Mouse (Mus musculus) midbrain, embryonic 13.5 days (tissue): ENCODE measurements around the gene Gm49425. TPM values are rescaled to one million over a fixed set of nuclear protein-coding genes. Genes with fewer than 3 reads are reported as not detected.
"Not testable (repeated sequence)": the region's sequence is repeated elsewhere in the genome, so short reads cannot be mapped to it uniquely, and the experiment has no call there.

ENCODE experiments used
- ATAC-seq: fragments of 200-750 bp; cut with Nextera tagmentation; 2 replicates; pipeline ENCODE4 v1.8.0; 2017; ENCODE audit warnings: mild to moderate bottlenecking, moderate TSS enrichment, moderate library complexity
- H3K27ac ChIP-seq: fragments of 300-500 bp; sonication (generic); 2 replicates; pipeline ENCODE4 v1.5.1; 2015; ENCODE audit warnings: inconsistent platforms, mild to moderate bottlenecking, moderate library complexity
- H3K27me3 ChIP-seq: fragments of 300-500 bp; sonication (generic); 2 replicates; pipeline ENCODE4 v1.6.1; 2015; ENCODE audit warnings: mild to moderate bottlenecking, inconsistent platforms
- H3K36me3 ChIP-seq: fragments of 300-500 bp; sonication (generic); 2 replicates; pipeline ENCODE4 v1.6.1; 2015; ENCODE audit warnings: mild to moderate bottlenecking, inconsistent platforms
- H3K4me1 ChIP-seq: fragments of 300-500 bp; sonication (generic); replicated peaks from 2 replicates; pipeline ENCODE4 v1.6.1; 2015; ENCODE audit warnings: inconsistent platforms
- H3K4me2 ChIP-seq: fragments of 300-500 bp; sonication (generic); replicated peaks from 2 replicates; pipeline ENCODE4 v1.6.1; 2015; ENCODE audit warnings: moderate library complexity, mild to moderate bottlenecking, inconsistent platforms
- H3K4me3 ChIP-seq: fragments of 300-500 bp; sonication (generic); replicated peaks from 2 replicates; pipeline ENCODE4 v1.5.1; 2015; ENCODE audit warnings: mild to moderate bottlenecking, inconsistent platforms
- H3K9ac ChIP-seq: fragments of 300-500 bp; sonication (generic); replicated peaks from 2 replicates; pipeline ENCODE4 v1.6.1; 2015; ENCODE audit warnings: mild to moderate bottlenecking, inconsistent platforms
- H3K9me3 ChIP-seq: fragments of 300-500 bp; sonication (generic); 2 replicates; pipeline ENCODE4 v1.6.1; 2016; ENCODE audit warnings: mild to moderate bottlenecking, inconsistent platforms
- WGBS: fragments of 180-500 bp; shearing (Covaris S2); methylation state at CpG from one replicate; pipeline ENCODE4 v1.1.7; 2015; 5-methylcytosine and 5-hydroxymethylcytosine counted together
- polyA plus RNA-seq: library from polyadenylated mRNA; unstranded; fragments of >200 nt; fragmentation: Nextera tagmentation; extraction: Ambion mirVana; gene quantifications from 2 replicates; pipeline ENCODE4 v1.2.1, GENCODE M21; 2015

Gene Gm49425
- polyA plus RNA-seq = not detected in 2 replicates

DNA sequence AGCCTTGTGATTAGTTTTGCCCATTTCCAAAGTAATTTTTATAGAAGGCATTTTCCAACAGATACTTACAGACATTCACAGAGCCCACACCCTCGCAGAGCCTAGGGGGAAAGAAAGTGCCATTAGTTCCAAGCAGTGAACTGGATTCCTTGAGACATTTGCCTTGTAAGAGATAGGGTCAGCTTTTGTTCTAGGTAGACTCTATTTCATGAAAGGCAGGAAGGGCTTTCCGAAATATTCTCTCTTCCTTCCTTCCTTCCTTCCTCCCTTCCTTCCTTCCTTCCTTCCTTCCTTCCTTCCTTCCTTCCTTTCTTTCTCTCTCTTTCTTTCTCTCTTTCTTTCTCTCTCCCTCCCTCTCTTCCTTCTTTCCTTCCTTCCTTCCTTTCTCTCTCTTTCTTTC is at the start of gene Gm49425:
Gm49425 (minus strand) TSS at position 101 of the 400 bp plus-strand sequence.
- not testable (repeated sequence) for H3K4me3 ChIP-seq, H3K27me3 ChIP-seq, H3K9me3 ChIP-seq, H3K4me2 ChIP-seq, H3K36me3 ChIP-seq, ATAC-seq, H3K4me1 ChIP-seq, H3K9ac ChIP-seq, H3K27ac ChIP-seq
- 78% methylated on average over 2 of the region's 2 CpGs for WGBS

DNA sequence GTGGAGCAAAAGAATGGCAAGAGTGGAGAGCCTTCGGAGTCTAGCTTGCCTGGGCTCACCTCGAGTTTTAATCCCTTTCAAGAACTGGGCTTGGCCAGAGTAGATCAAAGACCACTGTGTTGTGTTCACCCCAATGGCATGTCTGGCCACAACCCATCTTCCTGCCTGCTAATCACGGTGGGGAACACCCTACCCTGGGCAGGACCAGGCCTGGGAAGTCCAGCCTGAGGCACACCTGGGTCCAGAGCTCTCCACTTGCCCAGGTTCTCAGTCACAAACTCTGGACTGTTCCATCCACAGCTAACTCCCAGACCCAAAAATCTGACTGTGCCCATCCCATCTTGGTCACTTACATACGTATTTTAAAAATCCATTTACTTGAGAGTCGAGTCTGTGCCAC is 45.8 kb upstream of the Gm49425 start, which contains the start of gene Krt90:
Krt90 (minus strand) TSS at position 101 of the 400 bp plus-strand sequence.
- ATAC-seq = no peak

DNA sequence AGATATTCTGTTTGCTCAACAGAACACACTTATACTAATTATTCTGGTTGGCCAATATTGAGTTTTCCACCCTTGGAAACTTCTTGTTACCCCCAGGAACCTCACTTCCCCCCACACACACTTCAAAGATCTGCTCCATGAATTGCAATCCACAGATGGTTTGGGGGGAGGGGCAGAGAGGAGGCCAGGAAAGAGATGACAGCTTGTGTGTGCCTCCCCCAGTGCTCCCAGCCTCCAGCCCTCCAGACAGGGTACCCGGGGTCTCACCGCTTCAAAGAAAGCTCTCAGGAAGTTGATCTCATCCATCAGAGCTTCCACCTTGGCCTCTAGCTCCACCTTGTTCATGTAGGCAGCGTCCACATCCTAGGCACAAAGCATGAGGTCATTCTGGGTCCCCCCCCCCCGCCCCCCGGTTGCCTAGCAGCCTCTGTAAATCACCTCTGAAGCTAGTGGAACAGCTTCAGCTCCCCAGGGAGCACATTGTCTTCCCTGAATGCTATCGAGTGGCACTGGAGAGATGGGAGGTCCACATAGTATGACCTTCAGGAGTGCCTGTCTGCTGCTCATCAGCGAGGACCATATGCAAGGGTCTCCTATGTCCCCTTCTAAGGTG is 41.1 kb upstream of the Gm49425 start:
- H3K4me2 ChIP-seq = no peak overlapping the region
- ATAC-seq = no peak
- no peak overlapping the region for H3K4me3 ChIP-seq
- H3K27me3 ChIP-seq = peaks cover 7% of the 10 kb centered on the region; the same call in 1 of the 2 replicates
- no peaks in the 10 kb centered on the region for H3K9me3 ChIP-seq
- H3K27ac ChIP-seq = no peak overlapping the region
- peaks cover 13% of the 10 kb centered on the region for H3K4me1 ChIP-seq
- no peak overlapping the region for H3K9ac ChIP-seq
- WGBS = 7% methylated on average over 7 of the region's 7 CpGs
- H3K36me3 ChIP-seq = no peaks in the 10 kb centered on the region

More for the DNA sequence above, 45.8 kb upstream of the Gm49425 start, which contains the start of gene Krt90:
- H3K36me3 ChIP-seq = no peaks in the 10 kb centered on the region
- H3K27me3 ChIP-seq = no peaks in the 10 kb centered on the region
- H3K4me3 ChIP-seq = no peak within 1 kb of the TSS
- 58% methylated on average over 5 of the region's 5 CpGs for WGBS
- H3K27ac ChIP-seq = no peak within 1 kb of the TSS
- no peak within 1 kb of the TSS for H3K9ac ChIP-seq
- no peaks in the 10 kb centered on the region for H3K9me3 ChIP-seq
- H3K4me2 ChIP-seq = no peak within 1 kb of the TSS
- peaks cover 8% of the 10 kb centered on the region for H3K4me1 ChIP-seq

DNA sequence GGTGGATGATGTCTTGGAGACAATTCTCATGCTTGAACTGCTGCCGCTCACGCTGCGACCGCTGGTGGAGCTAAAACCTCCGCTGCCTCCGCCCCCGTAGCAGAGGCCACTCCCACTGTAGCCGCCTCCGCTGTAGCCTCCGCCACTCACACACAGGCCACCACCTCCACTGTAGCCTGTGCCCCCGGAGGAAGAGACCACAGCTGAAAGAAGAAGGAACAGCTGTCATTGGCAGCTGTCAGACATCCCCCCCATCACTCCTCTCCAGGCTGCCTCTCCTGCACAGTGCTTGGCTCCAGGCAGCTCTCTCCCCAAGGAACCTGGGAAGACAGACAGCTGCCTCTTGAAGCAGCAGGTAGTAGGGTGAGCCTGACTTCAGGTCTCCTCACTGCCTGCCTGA is 36.1 kb upstream of the Gm49425 start:
- peaks cover 16% of the 10 kb centered on the region for H3K4me1 ChIP-seq
- peak overlapping the region; percentile 42 for H3K4me2 ChIP-seq
- WGBS = under 1% methylated on average over 11 of the region's 11 CpGs
- H3K36me3 ChIP-seq = no peaks in the 10 kb centered on the region
- no peaks in the 10 kb centered on the region for H3K9me3 ChIP-seq
- peak overlapping the region; percentile 40; the same call in 1 of the 2 replicates for H3K9ac ChIP-seq
- peak; percentile 84 for ATAC-seq
- no peak overlapping the region for H3K27ac ChIP-seq
- H3K27me3 ChIP-seq = peaks cover 11% of the 10 kb centered on the region; the same call in 1 of the 2 replicates
- H3K4me3 ChIP-seq = peak overlapping the region; percentile 6; the same call in 1 of the 2 replicates

DNA sequence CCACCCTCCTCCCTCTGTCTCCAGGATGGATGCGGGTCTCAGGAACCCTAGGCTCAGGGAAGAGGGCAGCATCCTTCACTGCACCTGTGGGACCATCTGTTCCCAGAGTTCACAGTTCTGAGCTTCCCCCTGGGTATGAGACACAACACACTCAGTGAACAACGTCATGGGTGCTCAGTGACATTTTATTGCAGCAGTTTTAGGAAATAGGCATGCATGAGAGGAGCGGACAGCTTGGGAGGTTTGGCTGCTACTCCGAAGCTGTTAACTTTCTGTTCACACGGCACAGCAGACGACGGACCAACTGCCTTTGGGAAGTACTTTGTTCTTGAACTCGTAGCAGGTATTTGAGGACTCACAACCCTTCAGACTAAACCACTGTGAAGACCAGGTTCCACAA is 35.1 kb upstream of the Gm49425 start:
- Histone ChIP-seq H3K4me3 (no peak overlapping the region), H3K36me3 (no peaks in the 10 kb centered on the region), H3K9me3 (no peaks in the 10 kb centered on the region), H3K27ac (no peak overlapping the region), H3K4me2 (no peak overlapping the region), H3K4me1 (peaks cover 10% of the 10 kb centered on the region), H3K27me3 (peaks cover 11% of the 10 kb centered on the region; the same call in 1 of the 2 replicates), H3K9ac (no peak overlapping the region)
- no peak for ATAC-seq
- 87% methylated on average over 8 of the region's 8 CpGs for WGBS

DNA sequence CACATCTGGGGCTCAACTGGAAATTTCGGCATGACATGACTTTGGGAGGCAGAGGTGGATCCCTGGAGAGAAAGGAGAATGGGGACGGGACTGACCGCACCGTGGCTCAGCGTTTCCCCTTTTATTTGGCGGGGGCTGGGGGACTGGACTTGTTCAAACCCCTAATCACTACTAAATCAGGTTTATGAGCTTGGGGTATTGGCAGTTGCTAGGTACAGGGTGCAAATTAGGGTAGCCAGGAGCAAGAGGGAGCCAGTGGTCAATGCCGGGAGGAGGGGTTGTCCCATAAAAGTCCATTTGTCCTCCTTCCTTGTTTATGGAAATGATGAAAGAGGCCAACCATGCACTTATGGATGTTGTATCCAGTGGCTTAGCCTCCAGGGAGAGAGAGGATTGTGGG is 33.5 kb upstream of the Gm49425 start, which contains the start of gene Krt82:
Krt82 (minus strand) TSS at position 101 of the 400 bp plus-strand sequence.
- Histone ChIP-seq H3K4me1 (peaks cover 10% of the 10 kb centered on the region), H3K36me3 (no peaks in the 10 kb centered on the region), H3K9me3 (no peaks in the 10 kb centered on the region), H3K9ac (no peak within 1 kb of the TSS), H3K4me3 (no peak within 1 kb of the TSS), H3K27ac (no peak within 1 kb of the TSS), H3K27me3 (peaks cover 11% of the 10 kb centered on the region; the same call in 1 of the 2 replicates), H3K4me2 (no peak within 1 kb of the TSS)
- WGBS = 80% methylated on average over 7 of the region's 7 CpGs
- ATAC-seq = no peak

DNA sequence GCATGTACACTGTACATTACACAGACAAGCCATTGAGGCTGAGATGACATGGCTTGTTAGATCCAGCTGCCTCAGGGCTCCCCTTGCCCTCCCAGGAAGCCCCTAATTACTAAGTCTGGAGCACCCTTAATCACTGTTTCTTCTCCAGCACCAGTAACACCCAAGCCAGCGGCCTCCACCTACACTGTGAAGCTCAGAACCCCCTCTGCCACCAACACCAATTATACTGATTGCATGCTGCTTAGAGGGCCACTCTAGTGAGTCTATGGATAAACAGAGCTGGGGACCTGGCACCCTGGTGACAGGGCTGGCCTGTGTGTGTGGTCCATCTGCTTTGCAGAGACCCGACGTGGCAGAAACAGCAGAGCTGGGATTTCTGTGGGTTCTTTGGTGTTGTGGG is 27.4 kb upstream of the Gm49425 start:
- Histone ChIP-seq H3K9me3 (no peaks in the 10 kb centered on the region), H3K36me3 (no peaks in the 10 kb centered on the region), H3K27me3 (no peaks in the 10 kb centered on the region), H3K9ac (no peak overlapping the region), H3K4me3 (no peak overlapping the region), H3K27ac (no peak overlapping the region), H3K4me1 (no peaks in the 10 kb centered on the region), H3K4me2 (no peak overlapping the region)
- ATAC-seq = no peak
- WGBS = 62% methylated on average over 3 of the region's 3 CpGs

DNA sequence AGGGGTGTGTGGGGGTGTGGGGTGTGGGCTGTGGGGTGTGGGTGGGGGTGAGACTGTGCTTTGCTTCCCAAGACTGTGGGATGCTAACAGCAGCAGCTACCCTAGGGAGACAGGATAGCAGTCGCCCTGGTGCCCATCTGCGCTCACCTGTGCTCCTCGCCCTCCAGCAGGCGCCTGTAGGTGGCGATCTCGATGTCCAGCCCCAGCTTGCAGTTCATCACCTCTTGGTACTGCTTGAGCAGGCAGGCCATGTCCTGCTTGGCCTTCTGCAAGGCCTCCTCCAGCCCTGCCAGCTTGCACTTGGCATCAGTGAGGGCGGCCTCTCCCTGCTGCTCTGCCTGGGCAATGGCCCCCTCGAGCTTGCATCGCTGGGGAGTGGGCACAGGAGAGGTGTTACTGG is 25.5 kb upstream of the Gm49425 start:
- H3K4me1 ChIP-seq = no peaks in the 10 kb centered on the region
- no peaks in the 10 kb centered on the region for H3K27me3 ChIP-seq
- WGBS = 68% methylated on average over 9 of the region's 9 CpGs
- H3K4me2 ChIP-seq = no peak overlapping the region
- H3K36me3 ChIP-seq = no peaks in the 10 kb centered on the region
- no peak for ATAC-seq
- no peak overlapping the region for H3K9ac ChIP-seq
- H3K27ac ChIP-seq = no peak overlapping the region
- H3K9me3 ChIP-seq = no peaks in the 10 kb centered on the region
- no peak overlapping the region for H3K4me3 ChIP-seq

DNA sequence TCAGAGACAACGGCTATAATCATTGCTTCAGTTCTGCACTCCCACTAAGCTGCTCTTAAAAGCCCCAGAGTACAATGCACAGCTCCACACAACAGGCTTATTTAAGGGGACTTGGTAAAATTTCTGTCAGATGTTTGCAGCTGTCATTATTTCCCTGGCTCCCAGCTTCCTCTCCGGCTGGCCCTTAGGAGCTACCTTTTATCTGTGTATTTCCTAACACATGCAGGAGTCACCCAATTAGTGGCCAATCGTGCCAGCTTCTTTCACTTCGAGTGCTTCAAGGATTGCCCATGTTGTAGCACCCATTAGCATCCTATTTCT is 21.5 kb upstream of the Gm49425 start:
- Histone ChIP-seq H3K27me3 (no peaks in the 10 kb centered on the region), H3K4me1 (0 out of 2 replicates have a peak, but pooled peaks cover 5% of the 10 kb centered on the region), H3K27ac (no peak overlapping the region), H3K4me2 (no peak overlapping the region), H3K36me3 (no peaks in the 10 kb centered on the region), H3K9me3 (no peaks in the 10 kb centered on the region), H3K9ac (no peak overlapping the region), H3K4me3 (no peak overlapping the region)
- ATAC-seq = no peak
- 68% methylated on average over 4 of the region's 4 CpGs for WGBS

DNA sequence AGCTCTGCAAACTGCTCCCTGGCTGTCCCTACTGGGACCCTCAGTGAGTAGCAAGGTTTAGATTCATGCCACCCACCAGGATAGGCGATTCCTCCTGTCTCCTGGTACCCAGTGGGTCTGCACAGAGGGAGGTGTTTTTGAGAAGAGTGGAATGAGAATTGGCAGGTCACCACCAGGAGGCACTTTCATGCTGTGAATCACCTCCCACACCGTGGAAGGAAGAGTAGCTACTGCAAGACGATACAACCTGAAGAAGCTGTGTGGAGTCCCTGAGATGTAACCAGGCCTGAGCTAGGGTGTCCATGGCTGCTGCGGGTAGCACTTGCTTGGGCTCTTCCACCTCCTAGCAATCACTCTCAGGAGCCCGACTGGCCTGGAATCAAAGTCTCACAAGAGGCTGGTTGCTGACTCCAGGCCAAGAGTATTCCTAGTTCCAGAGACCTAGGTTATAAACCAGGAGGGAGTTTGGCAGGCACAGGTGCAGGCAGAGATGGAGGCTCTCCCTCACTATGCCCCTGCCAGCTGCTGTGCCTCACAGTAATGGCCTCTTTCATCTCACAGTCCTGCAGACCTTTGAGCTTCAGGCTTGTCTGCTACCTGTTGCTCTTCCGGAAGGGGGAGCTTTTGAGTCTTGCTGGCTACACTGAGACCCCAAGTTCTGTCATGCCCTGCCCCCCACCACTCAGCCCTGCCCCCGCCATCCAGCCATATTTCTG is 21.0 kb upstream of the Gm49425 start:
- WGBS = 49% methylated on average over 7 of the region's 7 CpGs
- Histone ChIP-seq H3K9me3 (no peaks in the 10 kb centered on the region), H3K9ac (no peak overlapping the region), H3K4me1 (0 out of 2 replicates have a peak, but pooled peaks cover 5% of the 10 kb centered on the region), H3K4me3 (no peak overlapping the region), H3K27me3 (no peaks in the 10 kb centered on the region), H3K4me2 (no peak overlapping the region), H3K27ac (no peak overlapping the region), H3K36me3 (no peaks in the 10 kb centered on the region)
- no peak for ATAC-seq

DNA sequence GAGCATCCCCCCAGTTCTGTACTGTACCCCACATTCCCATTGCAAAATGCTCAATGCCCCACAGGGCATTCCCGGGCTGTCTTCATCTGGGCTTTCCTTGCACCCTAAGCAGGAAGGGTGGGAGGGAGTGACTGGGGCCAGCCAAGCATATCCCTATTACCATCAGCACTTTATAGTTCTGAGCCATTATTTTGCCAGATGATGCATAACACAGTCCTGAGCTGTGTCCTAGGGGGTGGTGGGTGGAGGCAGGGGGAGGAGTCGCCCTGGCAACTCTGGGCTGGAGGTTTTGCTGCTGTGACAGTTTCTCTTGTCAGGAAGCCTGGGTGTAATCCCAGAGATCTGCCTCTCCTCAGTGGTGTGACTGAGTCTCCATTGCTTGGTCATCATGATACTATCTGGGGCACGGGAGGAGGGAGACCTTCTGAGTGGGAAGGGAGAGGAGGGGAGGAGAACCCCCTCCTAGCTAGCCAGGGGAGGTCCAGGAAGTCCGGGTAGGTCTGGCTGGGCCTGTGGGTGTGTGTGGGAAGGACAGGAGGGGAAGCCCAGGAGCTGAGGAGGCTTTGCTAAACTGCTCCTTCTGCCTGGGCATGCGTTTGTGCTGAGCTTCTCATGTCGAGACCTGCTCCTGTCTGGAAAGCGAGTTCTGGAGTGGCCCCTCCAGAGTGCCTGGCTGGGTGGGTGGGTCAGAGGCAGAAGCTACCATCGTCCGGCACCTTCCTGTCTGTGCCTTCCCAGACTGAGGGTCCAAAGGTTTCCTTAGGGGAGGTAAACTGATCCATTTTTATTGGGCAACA is 19.2 kb upstream of the Gm49425 start:
- Histone ChIP-seq H3K4me1 (0 out of 2 replicates have a peak, but pooled peaks cover 5% of the 10 kb centered on the region), H3K27ac (no peak overlapping the region), H3K36me3 (no peaks in the 10 kb centered on the region), H3K4me3 (no peak overlapping the region), H3K9ac (no peak overlapping the region), H3K27me3 (no peaks in the 10 kb centered on the region), H3K9me3 (no peaks in the 10 kb centered on the region), H3K4me2 (no peak overlapping the region)
- WGBS = 67% methylated on average over 9 of the region's 9 CpGs
- ATAC-seq = no peak

DNA sequence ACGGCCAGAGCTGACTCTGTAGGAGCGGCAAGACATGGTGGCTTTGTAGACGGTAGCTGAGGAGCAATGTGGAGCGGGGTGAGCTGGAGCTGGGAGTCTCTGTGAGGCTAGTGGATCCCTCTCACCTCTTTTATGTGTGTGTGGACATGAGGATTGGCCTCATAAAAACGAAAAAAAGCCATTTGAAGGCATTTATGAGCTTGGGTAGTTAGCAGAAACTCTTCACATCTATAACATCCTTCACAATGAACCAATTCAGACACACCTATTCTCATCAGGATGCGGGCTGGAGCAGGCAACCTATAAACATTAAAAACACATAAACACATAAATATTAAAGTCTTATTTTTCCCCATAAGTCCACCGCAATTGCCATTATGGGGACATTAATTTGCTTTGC is 15.7 kb upstream of the Gm49425 start, which contains the start of gene Krt84:
Krt84 (minus strand) TSS at position 101 of the 400 bp plus-strand sequence.
- Histone ChIP-seq H3K4me3 (no peak within 1 kb of the TSS), H3K4me2 (no peak within 1 kb of the TSS), H3K4me1 (0 out of 2 replicates have a peak, but pooled peaks cover 5% of the 10 kb centered on the region), H3K9ac (no peak within 1 kb of the TSS), H3K27ac (no peak within 1 kb of the TSS), H3K27me3 (no peaks in the 10 kb centered on the region), H3K36me3 (no peaks in the 10 kb centered on the region), H3K9me3 (no peaks in the 10 kb centered on the region)
- WGBS = 85% methylated on average over 7 of the region's 7 CpGs
- ATAC-seq = no peak
